Mouse (Mus musculus) R1 (cell line): ENCODE data around the gene Fanci.

Experiments used
- DNase-seq: peaks from one replicate; pipeline ENCODE4 v3.0.0-alpha.2; 2018; ENCODE audit warnings: low read depth, low spot score

Gene Fanci

DNA sequence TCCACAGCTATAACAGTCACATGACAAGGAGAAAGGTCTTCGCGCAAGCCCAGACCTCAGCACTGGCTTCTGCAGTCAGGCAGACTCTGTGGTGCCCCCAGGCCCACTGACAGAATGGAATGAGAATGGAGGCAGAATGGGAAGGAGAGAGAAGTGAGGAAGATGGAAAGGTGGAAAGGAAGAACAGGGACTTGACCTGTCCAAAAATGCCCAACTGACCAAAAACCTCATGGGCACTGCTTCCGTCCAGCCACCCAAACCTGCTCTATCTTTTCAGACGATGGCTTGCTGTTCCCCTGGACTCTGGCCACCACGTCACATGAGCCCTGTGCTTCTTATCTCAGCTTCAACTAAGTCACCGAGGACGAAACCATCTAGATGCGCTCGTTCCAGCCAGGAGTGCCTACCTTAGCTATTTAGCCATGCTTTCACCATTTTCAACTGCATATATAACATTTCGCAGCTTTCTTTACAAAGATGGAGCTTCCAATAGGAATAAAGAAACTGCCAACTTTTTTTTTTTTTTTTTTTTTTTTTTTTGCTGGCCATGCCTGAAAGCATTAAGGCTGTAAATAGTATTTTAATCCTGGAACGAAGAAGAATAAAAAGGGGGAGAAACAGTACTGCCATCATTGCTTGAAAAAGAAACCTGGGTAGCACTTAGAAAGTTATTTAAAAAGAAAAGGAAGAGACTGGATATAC is 71.8 kb downstream of the Fanci start:
- no peak for DNase-seq

GRCm38 (mm10) chr7:79464776-79465420 is 73.2 kb downstream of the Fanci start:
- no peak for DNase-seq

GRCm38 (mm10) chr7:79465461-79466044 is 73.8 kb downstream of the Fanci start:
- peak; percentile 56 for DNase-seq

DNA sequence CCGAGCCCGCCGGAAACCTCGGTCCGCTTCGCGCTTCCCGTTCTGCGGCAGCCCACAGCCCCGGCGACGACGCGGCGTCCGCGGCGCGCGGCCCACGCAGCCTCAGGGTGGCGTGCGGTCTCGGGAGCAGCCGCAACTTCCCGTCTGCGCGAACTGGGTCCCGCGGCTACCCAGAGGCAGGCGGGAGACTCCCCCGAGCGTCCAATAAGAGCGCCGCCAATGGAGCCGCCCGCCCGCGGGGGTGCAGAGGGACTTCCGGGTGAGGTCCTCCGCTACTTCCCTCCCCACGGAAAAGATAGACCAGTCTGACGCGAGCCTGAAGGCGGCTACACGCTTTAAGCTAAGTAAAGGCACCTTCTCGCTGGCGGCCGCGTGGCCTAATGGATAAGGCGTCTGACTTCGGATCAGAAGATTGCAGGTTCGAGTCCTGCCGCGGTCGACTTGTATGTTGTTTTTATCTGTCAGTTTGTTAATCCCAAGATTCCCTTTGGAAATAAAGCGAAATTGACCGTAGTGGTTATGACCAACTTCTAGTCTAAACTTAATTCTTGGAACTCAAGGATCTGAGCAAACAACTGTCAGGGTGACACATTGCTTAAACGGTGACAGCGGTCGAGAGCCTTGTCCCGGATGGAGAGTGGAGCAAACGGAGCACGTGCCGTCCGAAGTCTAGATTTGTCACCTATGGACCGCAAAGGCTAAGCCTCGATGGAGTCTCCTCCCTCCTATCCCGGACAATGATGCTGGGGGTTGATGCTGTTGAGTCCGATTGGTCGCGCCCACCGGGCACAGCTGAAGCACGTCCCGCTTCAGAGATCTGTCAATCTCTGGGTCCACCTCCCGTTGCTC is 74.5 kb downstream of the Fanci start, which contains the start of gene Polg:
Gene Polg, minus strand, starts transcription at position 310 of the 849 bp plus-strand sequence.
- DNase-seq = peak; percentile 98

GRCm38 (mm10) chr7:79467951-79468350 is 76.2 kb downstream of the Fanci start:
- DNase-seq = no peak

GRCm38 (mm10) chr7:79468994-79469393 is 77.3 kb downstream of the Fanci start:
- DNase-seq = no peak

DNA sequence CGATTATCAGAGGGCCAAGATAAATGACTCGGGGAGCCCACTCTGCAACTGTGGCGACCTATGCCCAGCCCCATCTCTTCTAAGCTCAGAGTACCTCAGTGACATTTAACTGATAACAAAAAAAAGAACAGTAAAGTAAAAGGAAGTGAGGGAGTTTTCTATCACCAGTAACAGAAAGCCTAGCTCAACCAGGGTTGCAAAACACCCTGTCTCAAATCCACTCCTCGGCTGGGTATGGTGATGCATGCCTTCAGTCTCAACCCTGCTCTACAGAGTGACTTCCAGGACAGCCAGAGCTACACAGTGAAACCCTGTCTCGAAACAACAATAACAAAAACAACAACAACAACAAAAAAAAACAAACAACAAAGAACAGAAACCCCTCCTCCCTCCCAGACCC is 78.0 kb downstream of the Fanci start:
- no peak for DNase-seq

DNA sequence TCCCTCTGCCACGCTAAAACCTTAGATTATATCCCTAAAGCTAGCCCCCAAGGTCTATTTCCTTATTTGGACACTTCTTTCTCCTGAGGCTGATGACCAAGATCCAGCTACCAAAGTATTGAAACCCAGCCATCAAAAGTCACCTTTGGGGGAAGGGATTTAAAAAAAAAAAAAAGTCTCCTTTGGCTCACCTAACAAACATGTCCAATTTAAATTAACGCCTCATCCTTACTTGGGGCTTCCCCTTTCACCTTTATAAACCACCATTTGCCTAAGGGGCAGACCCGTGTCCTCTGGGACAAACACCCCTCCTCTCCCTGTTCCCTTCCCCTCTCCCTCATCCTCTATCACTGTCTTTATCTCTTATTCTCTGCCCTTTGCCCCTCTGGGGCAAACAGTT is 79.0 kb downstream of the Fanci start:
- DNase-seq = no peak

DNA sequence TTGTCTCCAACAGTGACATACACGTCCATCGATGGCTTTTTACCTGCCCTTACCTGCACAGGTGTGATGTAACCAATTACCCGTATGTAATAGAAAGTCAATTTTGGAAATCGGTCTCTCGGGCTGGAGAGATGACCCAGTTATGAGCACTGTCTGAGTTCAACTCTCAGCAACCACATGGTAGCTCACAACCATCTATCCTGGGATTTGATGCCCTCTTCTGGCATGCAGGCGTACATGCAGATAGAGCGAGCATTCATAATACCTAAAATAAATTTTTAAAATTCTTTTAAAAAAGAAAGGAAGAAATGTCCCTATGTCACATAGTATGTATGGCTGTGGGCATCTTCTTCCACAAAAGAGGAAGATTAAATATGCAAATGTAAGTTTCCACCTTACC is 79.7 kb downstream of the Fanci start:
- peak; percentile 45 for DNase-seq

GRCm38 (mm10) chr7:79472792-79473191 is 81.1 kb downstream of the Fanci start:
- DNase-seq = peak; percentile 87

DNA sequence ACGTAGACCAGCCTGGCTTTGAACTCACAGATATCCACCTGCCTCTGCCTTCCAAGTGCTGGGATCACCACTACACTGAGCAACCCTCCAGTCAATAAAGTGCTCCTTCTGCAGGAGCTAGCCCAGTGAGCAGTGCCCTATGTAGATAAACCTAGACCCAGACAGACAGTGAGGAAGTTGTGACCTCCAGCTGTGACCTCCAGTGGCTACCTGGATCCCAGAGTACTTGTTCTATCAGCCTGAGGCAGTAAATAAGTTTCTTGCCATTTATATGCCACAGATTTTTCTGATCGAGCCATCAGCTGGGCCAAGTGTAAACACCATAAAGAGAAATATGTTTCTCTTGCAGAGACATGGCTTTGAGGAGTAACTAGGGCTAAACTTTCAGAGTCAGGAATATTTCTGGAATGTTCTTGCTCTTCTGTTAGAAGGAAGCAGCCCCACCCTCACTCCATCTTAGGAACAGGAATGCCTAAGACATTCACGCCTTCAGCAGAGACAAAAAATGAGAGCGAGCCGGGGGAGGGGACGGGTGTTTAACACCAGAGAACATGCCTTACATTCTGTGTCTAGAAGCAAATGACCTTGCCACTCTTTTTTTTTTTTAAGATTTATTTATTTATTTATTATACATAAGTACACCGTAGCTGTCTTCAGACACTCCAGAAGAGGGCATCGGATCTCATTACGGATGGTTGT is 81.9 kb downstream of the Fanci start:
- DNase-seq = peak; percentile 94

- no peak for DNase-seq
Observed at GRCm38 (mm10) chr7:79474831-79475399, 83.2 kb downstream of the Fanci start.

GRCm38 (mm10) chr7:79486528-79486927 is 94.8 kb downstream of the Fanci start:
- DNase-seq = peak; percentile 20

DNA sequence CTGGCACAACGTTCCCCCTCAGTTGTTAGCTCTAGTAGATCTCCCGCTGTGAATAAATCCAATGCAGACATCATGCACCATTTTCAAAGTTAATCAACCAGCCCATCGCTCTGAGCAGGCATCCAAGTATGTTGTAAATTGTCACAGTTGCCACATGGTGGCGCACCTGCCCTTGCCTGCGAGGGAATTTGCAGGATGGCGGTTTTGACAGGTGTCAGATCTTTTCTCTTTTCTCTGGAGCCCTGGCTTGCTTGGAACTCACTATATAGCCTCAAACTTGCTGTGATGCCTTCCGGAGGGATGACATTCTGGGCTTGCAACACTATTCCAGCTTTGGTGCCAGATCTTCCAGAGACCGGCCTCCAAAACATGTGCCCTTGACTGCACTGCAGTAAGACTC is 102.2 kb downstream of the Fanci start:
- peak; percentile 74 for DNase-seq

DNA sequence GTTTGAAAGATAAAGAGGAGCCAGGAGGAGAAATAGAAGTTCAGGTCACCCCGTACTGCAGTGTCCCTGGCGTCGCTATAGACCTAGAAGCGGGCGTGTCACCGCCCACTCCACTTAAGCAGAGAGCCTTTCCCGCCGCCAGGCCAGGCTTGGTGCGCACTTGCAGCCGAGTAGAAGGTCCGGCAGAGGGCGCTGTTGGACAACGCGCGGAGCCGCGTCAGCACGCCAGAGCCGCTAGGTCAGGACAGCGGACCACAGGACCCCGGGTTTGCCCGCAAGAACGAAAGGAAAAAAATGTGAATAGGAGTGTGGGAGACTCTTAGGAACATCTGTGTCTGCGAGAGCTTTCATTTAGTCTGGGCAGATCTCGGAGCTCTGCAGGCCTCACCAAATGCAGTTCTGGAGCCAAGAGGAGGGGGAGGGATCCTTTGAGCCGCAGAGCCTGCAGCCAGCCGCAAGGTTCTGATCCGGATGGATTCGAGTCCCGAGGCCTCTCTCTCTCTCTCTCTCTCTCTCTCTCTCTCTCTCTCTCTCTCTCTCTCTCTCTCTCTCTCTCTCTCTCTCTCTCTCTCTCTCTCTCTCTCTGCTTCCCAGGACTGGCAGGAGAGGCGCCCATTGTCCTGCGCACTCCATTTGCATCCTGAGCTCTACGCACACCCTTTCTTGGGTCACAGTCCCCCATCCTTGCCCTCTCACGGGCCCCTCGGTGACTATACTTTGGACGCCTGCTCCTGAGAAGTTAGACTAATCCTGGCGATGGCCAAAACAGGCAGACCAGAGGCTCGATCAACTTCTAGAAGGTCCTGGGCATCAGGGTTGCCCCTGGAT is 104.5 kb downstream of the Fanci start:
- DNase-seq = peak; percentile 85

GRCm38 (mm10) chr7:79496816-79497328 is 105.1 kb downstream of the Fanci start:
- DNase-seq = no peak

DNA sequence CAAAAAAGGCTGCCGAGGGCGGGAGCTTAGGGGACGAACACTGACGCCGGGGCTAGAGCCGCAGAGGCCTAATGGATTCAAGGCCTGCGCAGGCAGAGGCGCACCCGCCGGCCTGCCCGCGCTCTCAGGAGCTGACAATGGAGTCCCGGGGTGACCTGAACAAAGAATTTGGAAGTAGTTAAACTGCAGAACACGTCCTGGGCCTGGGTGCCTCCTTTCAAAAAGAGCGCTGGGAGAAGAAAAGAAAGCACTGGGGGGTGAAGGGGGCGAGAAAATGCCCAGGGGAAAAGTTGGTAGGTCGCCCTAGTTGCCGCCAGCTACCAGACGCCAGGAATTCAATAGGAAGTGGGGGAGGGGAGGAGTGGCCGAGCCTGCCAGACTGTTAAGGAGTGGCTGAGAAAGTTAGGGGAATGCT is 106.0 kb downstream of the Fanci start:
- DNase-seq = peak; percentile 87

DNA sequence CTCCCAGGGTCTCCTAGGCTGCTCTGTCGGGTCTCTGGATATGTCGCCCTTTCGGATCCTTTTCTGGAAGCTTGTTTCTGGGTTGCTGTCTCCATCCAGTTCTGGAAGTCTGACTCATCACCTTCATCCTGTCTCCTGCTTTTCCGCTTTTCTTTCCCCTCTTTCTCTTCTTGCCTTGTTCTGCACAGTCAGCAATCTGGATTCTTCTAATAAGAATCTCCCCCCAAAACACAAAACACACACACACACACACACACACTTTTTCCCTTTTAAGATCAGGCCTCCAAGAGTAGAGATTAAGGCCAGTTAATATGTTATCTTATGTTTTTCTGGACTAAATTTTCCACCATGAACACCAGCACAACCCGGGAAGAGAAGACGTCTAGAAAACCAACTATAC is 106.6 kb downstream of the Fanci start:
- peak; percentile 16 for DNase-seq

DNA sequence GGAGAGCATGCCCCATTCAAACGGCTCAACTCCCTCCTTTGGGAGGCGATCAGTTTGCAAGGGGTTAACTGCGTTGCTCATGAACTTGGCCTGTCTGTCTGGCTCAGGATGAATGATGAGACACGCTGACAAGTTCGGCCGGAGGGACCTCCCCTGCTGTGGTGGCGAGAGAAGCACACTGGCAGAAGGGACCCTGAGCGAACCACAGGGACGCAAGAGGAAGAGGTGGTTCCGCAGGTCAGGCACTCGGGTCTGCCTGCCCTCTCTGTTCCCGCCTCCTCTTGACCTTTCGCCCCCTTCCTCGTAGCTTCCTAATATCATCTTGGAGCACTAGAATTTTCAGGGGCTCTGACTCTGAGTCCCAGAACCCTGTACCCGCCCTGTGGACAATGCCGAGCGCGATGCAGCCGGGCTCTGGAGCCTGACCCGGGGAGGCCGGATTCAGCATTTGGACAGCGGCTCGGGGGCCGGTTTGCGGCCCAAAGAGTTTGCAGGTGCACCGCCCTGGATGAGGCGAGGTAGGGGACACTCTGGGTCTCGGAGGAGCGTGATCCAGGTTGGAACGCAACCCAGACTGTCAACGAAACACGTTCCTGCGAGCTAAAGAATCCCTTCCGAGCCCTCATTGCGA is 107.4 kb downstream of the Fanci start:
- DNase-seq = peak; percentile 79
